Mouse (Mus musculus) frontal cortex, postnatal 14 days (tissue): Measurements from ENCODE around the gene Kank2.

Experiments
- DNase-seq, 2 experiments: peaks; one replicate each; pipeline ENCODE4 v3.0.0; 2022; ENCODE audit warnings: low spot score in 2 of 2

Gene Kank2

DNA sequence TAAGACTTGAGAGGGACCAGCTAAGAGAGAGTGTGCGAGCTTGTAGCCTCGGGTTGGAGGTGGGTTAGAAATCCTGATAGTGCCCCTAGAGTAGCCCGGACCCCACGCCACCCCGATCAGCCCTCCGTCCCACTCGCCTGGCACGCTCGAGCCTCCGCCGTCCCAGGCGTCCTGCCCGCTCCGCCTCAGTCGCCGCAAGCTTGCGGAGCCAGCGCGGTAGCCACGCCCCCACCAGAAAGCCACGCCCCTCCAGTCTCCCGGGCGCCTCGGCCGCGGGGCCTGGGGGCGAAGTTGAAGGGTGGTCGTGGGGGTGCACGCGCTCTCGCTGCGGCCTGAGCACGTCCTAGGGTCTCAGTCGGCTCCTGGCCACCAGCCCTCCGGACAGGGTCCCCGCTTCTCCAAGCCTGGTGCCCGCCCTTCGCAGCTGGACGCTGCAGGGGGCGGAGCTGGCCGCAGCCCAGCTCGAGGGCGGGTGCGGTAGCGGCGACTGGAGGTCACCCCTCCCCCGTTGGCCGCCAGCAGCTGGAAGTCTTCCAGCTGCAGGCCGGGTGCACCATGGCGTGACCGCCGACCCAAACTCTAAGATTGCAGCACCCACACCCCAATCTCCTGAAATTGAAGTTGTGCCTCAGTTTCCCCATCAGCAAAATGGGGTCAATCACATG is at the start of gene Kank2:
Gene Kank2 (minus strand): TSS at position 400 of the 665 bp plus-strand sequence.
- peak; percentile 43 to 61 for DNase-seq

DNA sequence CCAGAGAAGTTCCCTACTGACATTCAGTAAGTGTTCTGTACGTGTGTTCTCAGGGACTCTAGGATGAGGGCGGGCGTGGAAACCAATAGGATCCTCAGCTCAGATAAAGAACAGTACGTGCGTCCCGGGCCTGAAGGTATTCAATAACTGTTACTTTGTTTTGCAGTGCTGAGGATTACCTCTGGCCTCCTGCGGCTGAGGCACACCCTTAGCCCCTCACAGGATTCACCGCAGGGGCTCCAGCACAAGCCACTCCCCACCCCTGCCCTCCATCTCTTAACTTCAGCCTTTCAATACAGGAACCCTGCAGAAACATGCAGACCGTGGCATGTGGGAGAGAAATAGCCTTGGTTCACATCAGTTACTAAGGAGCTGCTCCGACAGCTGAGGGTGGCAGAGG is 49.4 kb upstream of the Kank2 start:
- DNase-seq, result no peak

DNA sequence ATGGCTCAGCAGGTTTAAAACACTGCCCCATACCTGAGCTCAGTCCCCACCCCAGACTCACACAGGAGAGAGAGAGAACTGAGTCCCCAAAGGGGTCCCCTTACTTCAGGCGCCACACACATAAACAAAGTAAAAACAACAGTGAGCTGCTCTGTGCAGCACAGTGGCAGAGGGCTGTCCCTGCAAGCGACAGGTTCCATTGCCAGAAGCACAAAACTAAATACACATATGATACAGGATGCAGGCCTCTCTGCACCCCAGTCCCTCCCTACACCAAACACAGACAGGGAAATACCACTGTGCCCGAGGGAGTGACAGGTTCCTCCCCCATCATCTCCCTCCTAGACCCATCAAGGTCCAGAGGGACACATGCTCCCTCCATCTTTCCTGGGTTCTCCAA is 48.9 kb upstream of the Kank2 start:
- DNase-seq, result no peak

DNA sequence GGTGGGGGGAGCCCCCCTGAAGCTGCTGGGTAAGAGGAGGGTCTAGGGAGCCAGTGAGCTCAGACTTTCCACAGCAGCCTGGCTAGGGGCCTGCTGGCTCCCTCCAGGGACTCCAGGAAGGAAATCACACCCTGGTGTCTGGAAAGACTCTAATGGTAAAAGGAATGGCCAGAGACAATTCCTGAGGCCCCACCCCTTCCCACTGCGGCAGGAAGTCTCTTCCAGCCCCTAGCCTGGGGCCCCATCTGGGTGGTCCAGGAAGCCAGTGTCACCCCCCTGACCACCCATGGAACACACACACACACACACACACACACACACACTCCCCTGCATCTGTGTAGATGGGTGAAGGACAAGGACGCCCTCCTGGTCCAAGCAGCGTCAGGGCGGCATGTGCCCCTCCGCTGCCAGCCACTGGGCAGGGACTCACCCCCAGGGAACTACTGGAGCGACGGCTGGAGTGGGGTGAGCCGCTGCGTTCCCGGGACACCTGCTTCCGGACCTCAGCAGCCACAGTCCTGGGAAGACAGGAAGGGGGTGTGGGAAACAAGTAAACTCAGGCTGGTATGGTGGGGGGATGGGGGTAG is 48.3 kb upstream of the Kank2 start:
- DNase-seq, result no peak

DNA sequence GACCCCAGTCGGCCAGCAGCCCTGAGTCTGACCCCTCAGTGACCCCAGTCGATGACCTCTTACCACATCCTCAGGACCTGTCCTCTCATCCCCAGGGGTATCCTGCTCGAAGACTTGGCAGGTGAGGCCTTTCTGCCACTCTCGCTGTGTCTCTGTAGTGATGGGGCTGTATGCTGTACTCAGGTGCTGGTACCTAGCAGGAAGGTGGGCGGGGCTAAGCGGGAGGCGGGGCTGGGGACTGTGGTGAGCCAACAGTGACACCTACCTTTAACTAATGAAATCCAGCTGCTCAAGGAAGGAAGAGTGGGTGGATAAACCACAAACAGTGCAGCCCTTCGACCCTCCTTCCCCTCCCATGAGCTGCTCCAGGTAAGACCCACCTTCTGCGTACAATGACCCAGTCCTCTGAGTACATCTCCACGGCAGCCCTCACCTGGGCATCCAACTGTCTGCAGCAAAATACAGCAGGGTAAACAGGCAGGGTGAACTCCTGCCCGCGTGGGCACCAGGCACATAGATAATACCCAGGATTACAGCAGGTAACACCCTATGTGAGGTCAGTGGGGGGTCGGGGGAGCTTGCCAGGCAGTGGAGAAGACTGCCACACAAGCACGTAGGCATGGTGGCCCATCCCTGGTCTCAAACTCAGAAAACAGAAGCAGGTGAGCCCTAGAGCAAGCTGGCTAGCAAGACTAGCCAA is 47.0 kb upstream of the Kank2 start:
- no peak for DNase-seq

DNA sequence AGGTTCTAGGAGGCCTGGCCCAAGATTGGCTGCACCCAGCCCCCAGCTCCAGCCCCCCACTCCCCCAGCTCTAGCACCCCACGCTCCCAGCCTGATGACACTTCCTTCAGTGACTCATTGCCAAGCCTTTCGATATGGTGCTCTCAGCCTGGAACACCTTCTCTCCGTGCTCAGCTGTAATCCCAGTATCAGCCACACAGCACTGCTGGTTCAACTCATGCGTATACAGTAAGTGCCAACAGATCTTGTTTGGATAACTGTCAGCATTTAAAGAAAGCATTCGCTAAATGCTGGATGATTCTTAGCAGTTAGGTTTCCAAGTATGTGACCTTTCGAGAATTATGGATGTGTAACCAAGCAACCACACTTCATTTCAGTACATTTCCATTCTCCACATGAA is 44.5 kb upstream of the Kank2 start:
- DNase-seq, result no peak

DNA sequence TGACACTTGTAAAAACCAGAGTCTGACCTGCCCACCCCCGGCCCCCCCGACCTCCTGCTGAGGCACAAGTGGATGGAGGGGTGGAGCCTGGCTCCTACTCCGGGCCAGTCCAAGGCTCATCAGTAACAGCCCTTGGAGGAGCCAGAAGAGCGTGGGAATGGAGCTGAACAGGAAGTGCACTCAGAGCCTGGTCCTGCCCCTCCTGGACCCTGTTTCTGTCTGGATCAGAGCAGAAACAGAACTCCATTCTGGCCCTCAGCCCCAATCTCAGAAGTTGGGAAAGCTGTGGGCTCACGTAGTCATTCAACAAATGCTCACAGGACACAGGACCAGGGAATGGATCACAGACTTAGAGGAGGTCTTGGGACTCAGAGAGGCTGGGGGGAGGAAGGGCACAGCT is 43.8 kb upstream of the Kank2 start:
- DNase-seq, result no peak

DNA sequence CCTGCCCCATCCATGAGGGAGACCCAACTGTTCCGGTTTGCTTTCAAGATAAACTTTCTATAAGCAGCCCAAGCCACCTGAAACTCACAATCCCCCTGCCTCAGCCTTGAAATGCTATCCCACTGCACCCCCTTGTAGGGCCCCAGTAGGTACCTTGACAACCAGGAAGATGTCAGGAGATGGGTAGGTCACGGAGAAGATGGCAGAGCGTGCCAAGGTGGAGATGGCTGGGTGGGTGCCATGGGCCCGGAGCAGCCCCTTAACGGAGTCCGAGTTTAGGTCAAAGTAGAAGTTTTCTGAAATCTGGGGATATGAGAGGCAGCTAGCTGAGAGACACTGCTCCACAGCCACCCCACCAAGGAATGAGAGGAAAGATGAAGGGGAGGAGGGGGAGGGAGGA is 42.8 kb upstream of the Kank2 start:
- DNase-seq, result no peak

DNA sequence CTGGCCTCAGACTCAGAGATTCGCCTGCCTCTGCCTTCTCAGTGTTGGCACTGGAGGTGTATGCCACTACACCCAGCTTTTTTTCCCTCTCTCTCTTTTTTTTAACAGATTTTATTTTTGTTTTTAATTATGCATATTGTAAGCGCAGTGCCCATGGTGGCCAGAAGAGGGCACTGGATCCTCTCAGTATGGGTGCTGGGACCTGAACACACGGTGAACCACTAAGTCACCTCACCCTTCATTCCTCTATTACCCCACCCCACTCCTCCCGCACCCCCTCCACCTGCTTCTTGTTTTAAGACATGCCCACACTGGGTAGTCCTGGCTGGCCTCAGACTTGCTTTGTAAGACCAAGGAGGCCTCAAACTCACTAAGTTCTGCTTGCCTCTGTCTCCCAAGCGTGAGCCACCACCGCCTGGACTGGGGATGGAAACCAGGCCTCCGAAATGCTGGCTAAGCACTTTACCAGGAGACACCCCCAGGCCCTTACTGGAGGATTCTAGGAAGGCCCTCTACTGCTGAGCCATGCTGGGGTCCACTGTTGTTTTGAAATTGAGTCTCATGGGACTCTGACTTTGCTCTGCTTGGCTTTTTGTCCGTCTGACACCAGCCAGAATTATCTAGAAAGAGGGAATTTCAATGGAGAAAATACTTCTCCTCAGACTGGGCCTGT is 41.7 kb upstream of the Kank2 start:
- DNase-seq, result no peak

DNA sequence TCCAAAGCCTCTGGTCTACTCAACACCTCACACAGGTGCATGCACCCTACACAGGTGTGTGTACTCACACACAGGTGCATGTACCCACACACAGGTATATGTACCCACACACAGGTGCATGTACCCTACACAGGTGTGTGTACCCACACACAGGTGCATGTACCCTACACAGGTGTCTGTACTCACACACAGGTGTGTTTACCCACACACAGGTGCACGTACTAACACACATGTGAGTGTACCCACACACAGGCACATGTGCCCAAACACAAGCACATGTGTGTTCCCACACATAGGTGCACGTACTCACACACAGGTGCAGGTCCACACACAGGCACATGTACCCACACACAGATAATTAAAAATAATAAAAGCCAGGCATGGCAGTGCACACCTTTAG is 39.1 kb upstream of the Kank2 start:
- DNase-seq, result no peak

DNA sequence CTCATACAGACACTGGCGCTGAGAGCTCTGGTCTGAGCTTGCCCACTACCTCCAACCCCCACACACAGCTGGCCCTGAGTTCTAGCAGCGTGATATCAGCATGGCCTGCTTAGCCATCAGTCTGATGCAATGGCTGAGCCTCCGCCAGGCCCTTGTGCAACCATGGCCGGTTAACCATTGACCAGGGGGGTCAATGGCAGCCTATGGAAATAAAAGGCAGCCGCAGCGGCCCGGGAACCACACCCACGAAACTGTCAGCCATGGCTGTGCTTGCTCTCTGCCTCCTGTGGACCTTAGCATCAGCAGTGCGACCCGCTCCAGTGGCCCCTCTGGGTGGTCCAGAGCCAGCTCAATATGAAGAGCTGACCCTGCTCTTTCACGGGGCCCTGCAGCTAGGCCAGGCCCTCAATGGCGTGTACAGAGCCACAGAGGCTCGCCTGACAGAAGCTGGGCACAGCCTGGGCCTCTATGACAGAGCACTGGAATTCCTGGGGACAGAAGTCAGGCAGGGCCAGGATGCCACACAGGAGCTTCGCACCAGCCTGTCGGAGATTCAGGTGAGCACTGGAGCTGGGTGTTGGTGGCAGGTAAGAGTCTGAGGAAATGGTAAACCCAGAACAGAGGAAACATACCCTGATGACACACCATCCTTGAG is 36.8 kb upstream of the Kank2 start, which contains the start of gene Angptl8:
Gene Angptl8 (plus strand): TSS at position 253 of the 655 bp plus-strand sequence.
- no peak for DNase-seq

DNA sequence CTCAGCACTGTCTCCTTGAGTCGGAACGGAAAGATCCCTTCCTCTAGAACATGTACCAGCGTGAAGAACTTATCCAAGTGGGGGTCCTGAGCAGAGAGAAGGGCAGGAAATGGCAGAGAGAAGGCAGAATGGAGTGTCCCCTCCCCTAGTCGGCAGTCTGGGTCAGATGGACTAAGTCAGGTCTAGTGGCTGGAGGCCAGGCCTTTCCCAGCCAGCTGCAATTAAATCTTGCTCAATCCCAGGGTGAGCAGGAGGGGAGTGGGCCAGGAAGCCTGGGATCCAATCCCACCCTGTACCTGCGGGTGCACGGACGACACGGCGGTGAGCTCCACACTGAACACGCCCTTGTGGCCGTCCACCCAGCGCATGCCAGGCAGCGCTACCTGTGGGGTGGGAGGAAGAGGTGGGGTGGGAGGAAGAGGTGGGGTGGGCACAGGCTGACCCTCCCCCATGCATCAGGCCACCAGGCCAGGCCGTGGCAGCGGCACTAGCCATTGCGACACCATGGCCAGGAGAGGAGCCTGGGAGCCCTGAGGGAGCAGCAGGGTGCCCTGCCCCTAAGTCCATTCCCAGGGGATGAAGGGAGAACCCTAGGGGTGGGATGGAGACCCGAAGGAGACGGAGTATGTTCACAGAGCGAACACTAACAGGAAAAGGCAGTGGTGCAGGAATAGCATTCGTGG is 33.2 kb upstream of the Kank2 start:
- DNase-seq, result no peak

DNA sequence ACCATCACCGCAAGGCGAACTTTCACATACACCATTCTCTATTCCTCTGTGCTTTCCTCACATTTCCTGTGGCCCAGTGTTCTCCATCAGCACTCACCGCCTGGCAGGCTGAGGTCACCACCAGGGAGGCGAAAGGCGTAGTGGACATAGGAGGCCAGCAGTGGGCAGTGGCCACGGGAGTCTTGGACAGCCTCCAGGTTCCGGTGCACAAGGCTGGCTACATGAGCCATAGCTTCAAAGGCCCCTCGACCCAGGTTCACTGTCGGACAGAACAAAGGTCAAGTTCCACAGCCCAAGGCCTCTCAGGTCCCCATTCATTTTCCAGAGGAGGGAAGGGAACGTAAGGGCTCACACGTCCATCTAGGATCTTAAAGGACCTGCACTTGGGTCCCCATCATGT is 32.4 kb upstream of the Kank2 start:
- DNase-seq, result no peak

DNA sequence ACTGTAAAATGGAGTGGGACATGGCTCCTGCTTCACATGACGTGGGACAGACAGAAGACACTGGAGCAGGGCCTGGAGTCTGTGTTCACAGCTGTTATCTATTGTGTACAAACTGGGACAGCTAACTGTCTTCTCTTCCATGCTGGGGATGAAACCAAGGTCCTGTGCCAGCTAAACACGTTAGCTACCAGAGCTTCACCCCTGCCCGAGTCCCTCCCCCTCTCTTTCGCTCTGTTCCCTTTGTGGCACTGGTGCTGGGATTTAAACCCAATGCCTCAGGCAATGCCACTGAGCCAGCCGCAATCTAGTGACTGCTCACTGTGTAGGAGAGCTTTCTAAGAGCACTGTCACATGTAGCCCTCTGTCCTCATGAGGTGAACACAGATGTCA is 31.9 kb upstream of the Kank2 start:
- DNase-seq, result no peak

DNA sequence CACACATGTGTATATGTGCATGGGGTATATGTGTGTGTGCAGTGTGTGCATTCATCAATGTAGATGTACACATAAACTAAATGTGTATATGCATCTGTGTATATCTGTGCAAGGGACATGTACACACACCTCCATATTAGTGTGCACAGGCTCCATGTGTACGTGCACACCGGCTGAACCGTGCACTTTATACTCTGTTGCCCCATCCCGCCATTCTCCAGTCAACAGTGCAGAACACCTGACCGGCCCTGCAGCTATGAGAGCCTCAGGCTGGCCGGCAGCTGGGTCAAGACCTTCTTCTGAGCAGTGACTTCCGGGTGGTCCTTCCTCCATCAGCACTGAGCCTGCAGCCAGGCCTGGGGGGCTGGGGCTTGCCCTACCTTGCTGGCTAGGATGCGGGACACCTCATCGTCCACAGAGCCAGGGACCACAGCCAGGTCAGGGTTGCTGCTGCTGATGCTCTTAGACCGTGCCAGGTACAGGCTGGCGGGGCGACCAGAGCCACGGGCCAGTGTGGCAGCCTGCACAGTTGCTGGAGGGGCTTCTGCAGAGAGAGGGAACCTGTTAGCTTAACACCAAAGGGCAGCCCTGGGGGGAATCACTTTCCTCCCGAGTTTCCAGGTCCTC is 31.4 kb upstream of the Kank2 start:
- no peak for DNase-seq

DNA sequence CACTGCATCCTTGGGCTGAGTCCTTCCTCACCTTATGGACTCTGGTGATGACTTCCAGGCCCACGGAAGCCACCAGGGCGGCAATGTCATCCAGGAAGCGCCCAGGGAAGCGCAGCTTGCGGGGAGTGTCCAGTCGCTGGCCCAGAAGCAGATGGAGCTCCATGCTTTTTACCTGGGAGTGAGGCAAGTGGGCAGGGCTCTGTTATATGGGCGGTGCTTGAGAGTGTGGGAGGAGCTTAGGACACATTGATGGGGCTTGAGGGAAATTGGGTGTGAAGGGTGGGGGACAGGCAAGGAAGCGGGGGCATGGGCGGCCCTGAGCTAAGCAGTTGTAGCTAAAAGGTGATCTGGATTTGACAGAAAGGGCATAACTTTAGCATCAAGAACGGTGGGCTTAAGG is 25.8 kb upstream of the Kank2 start:
- DNase-seq, result no peak

DNA sequence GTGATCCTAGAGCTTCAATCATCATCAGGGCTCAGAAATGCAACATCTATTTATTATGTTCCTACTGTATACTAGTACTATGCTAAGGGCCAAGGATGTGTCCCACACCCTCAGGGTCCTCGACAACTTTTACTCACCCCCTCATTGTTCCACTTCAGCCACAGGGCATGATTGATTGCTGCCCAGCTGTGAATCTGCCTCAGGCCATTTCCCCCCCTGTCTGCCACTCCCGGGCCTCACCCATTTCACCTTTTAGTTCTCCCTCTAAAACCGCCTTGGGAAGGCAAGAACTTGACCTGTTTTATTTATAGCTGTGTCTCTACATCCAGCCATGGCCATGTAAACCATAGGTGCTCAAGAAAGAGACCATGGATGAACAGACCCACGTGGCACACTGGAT is 25.4 kb upstream of the Kank2 start:
- DNase-seq, result no peak

DNA sequence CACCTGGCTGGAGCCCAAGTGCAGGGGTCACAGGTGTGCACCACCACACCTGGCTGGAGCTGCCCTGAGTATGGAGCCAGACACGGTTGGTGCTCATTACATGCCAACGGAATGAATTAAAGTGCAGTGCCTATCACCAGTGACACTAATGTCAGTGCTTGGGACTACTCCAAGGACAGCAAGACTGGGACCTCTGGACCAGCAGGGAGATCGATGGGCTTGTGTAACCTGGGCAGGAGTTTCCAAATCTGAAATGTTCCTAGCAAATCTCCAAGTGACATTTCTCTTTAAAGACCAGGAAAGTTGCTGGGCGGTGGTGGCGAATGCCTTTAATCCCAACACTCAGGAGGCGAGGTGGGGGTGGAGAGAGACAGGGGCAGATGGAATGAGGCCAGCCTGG is 24.1 kb upstream of the Kank2 start:
- no peak for DNase-seq

DNA sequence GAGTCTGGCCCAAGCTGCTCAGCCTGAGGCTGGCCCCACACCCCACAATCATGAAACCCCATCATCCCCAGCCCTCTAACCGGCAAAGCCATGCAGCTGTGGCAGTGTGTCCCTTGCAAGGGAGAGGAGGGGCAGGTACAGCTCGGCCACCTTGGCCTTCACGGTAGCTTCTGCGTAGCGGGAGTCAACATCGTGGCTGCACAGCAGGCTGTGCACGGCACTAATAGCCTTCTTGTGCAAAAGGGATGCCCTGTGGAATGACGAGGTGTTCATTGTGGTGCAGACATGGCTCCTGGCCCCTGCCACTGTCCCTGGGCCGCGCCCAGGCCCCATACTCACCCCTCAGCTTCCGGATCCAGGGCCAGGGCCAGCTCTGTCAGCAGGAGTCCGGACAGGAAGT is 21.6 kb upstream of the Kank2 start:
- DNase-seq, result no peak

DNA sequence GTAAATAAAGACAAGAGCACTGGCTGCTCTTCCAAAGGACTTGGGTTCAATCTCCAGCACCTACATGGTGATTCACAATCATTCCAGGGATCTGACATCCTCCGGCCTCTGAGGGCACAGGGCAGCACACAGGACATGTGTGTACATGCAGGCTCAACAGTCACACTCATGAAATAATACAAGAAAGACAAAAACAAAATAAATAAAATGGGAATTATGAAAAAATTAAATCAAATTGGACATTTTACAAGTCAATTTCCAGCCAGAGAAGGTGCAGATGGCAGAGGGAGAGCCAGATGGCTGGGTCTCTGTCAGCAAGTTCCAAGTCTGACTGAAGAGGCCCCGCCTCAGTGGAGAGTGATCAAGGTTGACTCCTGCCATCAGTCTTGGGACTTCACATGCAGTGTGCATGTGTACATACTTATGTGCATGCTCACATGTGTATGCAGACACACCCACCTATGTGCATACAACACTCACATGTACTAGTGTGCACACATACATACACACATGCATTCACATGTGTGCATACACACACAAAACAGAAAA is 20.7 kb upstream of the Kank2 start:
- no peak for DNase-seq

DNA sequence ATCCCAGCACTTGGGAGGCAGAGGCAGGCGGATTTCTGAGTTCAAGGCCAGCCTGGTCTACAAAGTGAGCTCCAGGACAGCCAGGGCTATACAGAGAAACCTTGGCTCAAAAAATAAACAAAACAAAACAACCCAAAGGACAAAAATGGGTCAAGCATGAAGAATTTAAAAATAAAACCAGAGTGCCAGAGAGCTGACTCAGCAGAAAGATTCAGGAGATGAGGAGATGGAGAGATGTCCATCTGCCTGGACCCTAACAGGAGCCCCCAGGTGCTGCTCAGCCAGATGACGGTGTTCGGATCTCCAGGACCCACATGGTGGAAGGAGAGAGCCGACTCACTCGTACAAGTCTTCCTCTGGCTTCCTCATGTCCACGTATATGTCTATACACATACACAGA is 20.0 kb upstream of the Kank2 start:
- DNase-seq, result no peak
